Mouse (Mus musculus) kidney, postnatal 0 days (tissue): ENCODE measurements around the gene Acad10. TPM values are rescaled to one million over a fixed set of nuclear protein-coding genes. Genes with fewer than 3 reads are reported as not detected.

Experiments used
- ATAC-seq: fragments of 200-750 bp; cut with Nextera tagmentation; replicated peaks from 2 replicates; pipeline ENCODE4 v1.8.0; 2017; ENCODE audit warnings: low read depth, moderate number of reproducible peaks, moderate TSS enrichment, moderate library complexity; ENCODE audit not compliant: low FRiP score
- DNase-seq: peaks from one replicate; pipeline ENCODE4 v3.0.0-alpha.2; 2016; ENCODE audit warnings: low spot score
- H3K27ac ChIP-seq: fragments of 300-500 bp; sonication (generic); 2 replicates; pipeline ENCODE4 v1.5.1; 2014; ENCODE audit warnings: mild to moderate bottlenecking
- H3K27me3 ChIP-seq: fragments of 300-500 bp; sonication (generic); 2 replicates; pipeline ENCODE4 v1.6.1; 2014; ENCODE audit warnings: low read length, mixed read lengths; ENCODE audit not compliant: insufficient read depth
- H3K36me3 ChIP-seq: fragments of 300-500 bp; sonication (generic); 2 replicates; pipeline ENCODE4 v1.6.1; 2014; ENCODE audit warnings: low read length, mixed read lengths; ENCODE audit not compliant: insufficient read depth
- H3K4me1 ChIP-seq: fragments of 300-500 bp; sonication (generic); replicated peaks from 2 replicates; pipeline ENCODE4 v1.6.1; 2014; ENCODE audit warnings: antibody characterized with exemption, low read length, mixed read lengths; ENCODE audit not compliant: insufficient read depth
- H3K4me2 ChIP-seq: fragments of 300-500 bp; sonication (generic); 2 replicates; pipeline ENCODE4 v1.6.1; 2014; ENCODE audit warnings: mild to moderate bottlenecking, low read length, moderate library complexity, mixed read lengths
- H3K4me3 ChIP-seq: fragments of 300-500 bp; sonication (generic); replicated peaks from 2 replicates; pipeline ENCODE4 v1.5.1; 2014; ENCODE audit warnings: low read depth, low read length
- H3K9ac ChIP-seq: fragments of 300-500 bp; sonication (generic); 2 replicates; pipeline ENCODE4 v1.6.1; 2014; ENCODE audit warnings: low read depth, low read length
- H3K9me3 ChIP-seq: fragments of 300-500 bp; sonication (generic); replicated peaks from 2 replicates; pipeline ENCODE4 v1.6.1; 2016; ENCODE audit warnings: low read length, inconsistent platforms, mixed read lengths
- CTCF ChIP-seq: IDR thresholded peaks from 2 replicates; pipeline ENCODE4 v1.5.1; 2016; ENCODE audit warnings: antibody characterized with exemption, low read depth, mild to moderate bottlenecking, moderate library complexity
- WGBS: fragments of 180-500 bp; shearing (Covaris S2); extraction: QIAGEN DNeasy Blood & Tissue Kit; methylation state at CpG from one replicate; pipeline ENCODE4 v1.1.7; 2014; 5-methylcytosine and 5-hydroxymethylcytosine counted together
- polyA plus RNA-seq: library from polyadenylated mRNA; unstranded; fragments of >200 nt; fragmentation: Nextera tagmentation; extraction: Ambion mirVana; gene quantifications from 2 replicates; pipeline ENCODE4 v1.2.1, GENCODE M21; 2015

The Acad10 gene
- 7.6 and 8.2 TPM in 2 replicates for polyA plus RNA-seq

DNA sequence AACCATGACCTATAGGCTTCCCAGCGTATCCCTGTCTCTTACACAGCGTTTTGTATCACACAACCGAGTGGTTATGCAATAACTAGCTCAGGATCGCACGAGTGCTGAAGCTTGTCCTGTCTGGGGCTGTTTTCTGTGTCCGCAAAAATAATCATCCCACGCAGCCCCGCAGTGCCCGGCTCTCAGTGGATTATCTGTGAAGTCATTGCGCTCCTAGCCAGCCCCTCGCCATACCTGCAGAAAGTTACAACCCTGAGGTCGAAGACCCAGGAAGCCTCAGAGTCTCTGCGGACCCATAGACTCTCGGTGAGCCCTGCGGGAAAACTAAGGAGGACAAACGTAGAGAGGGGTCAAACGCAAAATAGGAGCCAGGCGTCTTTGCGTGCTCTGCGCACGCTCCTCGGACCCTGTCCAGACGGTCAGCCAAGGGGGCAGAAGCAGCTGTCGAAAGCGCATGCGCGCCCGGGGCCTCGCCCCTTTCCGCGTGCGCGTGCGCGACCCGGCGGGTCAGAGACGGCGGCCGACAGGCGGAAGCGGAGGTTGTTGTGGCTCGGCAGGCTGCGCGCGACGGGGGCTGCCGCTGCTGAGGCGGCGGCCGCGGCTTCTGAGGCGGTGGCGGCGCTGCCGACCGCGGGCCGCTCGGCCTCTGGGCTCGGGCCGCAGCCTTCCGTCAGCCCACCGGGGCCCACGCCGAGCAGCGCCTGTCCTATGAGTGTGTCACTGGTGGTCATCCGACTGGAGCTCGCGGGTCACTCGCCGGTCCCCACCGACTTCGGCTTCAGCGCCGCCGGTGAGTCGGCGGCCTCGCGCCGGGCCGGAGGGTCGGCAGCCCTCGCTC lies at the start of gene Acad10, which contains the start of gene Brap:
Acad10 (minus strand) TSS at position 456 of the 838 bp plus-strand sequence.
Brap (plus strand) TSS at position 505 of the 838 bp plus-strand sequence.
- WGBS: under 1% methylated on average over 79 of the region's 85 CpGs
- peak; percentile 77 for ATAC-seq
- no peak for TF ChIP-seq CTCF

GRCm38 (mm10) chr5:121704512-121705248 lies 44.4 kb upstream of the Acad10 start:
- no peak overlapping the region for H3K4me3 ChIP-seq
- H3K27me3 ChIP-seq: no peaks in the 10 kb centered on the region
- no peak for DNase-seq
- H3K9ac ChIP-seq: no peak overlapping the region
- peak overlapping the region; percentile 46 for H3K4me2 ChIP-seq
- no peak for TF ChIP-seq CTCF
- ATAC-seq: no peak
- 11% methylated on average over 20 of the region's 20 CpGs for WGBS
- H3K9me3 ChIP-seq: no peaks in the 10 kb centered on the region
- H3K36me3 ChIP-seq: no peaks in the 10 kb centered on the region
- H3K27ac ChIP-seq: no peak overlapping the region
- H3K4me1 ChIP-seq: peaks cover 4% of the 10 kb centered on the region; the same call in 1 of the 2 replicates

More for the DNA sequence above, at the start of gene Acad10, which contains the start of gene Brap:
- Histone ChIP-seq H3K9ac (peak within 1 kb of the TSS; percentile 96), H3K4me2 (peak within 1 kb of the TSS; percentile 72), H3K27me3 (no peaks in the 10 kb centered on the region), H3K4me1 (peaks cover 11% of the 10 kb centered on the region), H3K27ac (peak within 1 kb of the TSS; percentile 75), H3K4me3 (peak within 1 kb of the TSS; percentile 98), H3K9me3 (no peaks in the 10 kb centered on the region), H3K36me3 (peaks cover 18% of the 10 kb centered on the region; the same call in 1 of the 2 replicates)
- DNase-seq: peak; percentile 95

GRCm38 (mm10) chr5:121703341-121703740 lies 43.0 kb upstream of the Acad10 start:
- no peak overlapping the region for H3K4me3 ChIP-seq
- no peaks in the 10 kb centered on the region for H3K27me3 ChIP-seq
- no peaks in the 10 kb centered on the region for H3K36me3 ChIP-seq
- no peak for DNase-seq
- no peak overlapping the region for H3K4me2 ChIP-seq
- no peak overlapping the region for H3K9ac ChIP-seq
- H3K9me3 ChIP-seq: no peaks in the 10 kb centered on the region
- TF ChIP-seq CTCF: no peak
- no peak overlapping the region for H3K27ac ChIP-seq
- peaks cover 4% of the 10 kb centered on the region; the same call in 1 of the 2 replicates for H3K4me1 ChIP-seq
- no peak for ATAC-seq
- WGBS: 42% methylated on average over 1 of the region's 1 CpGs

DNA sequence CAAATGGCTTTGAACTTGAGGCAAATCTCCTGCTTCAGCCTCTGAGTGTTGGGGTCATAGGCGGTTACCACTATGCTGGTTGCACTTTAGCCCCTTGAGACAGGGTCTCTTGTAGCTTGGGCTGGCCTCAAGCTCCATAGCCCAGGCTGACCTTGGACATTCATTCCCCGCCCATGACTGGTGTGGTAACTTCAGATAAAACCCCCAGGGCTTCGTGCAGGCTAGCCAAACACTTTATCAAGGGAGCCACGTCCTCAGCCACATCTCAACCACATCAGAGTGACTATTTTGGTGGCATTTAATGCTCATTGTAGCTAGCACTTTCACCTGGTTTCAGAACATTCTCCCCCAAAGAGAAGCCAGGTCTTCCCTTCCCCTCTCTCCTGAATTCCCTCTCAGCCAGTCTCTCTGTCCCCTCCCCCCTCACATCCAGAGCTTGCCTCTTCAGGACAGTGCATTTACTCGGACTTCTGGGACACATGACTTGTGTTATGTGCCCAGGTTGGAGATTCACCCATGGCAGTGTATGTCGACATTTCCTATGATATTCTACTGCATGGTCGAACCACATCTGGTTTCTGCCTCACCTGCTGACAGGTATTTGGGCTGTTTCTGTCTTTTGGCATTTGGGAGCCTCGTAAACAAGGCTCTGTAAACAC lies 40.9 kb upstream of the Acad10 start:
- 61% methylated on average over 8 of the region's 8 CpGs for WGBS
- H3K4me1 ChIP-seq: peaks cover 4% of the 10 kb centered on the region; the same call in 1 of the 2 replicates
- H3K9ac ChIP-seq: no peak overlapping the region
- H3K27me3 ChIP-seq: no peaks in the 10 kb centered on the region
- H3K9me3 ChIP-seq: no peaks in the 10 kb centered on the region
- H3K4me2 ChIP-seq: no peak overlapping the region
- no peak overlapping the region for H3K27ac ChIP-seq
- H3K36me3 ChIP-seq: no peaks in the 10 kb centered on the region
- no peak for DNase-seq
- no peak for ATAC-seq
- TF ChIP-seq CTCF: no peak
- H3K4me3 ChIP-seq: no peak overlapping the region

DNA sequence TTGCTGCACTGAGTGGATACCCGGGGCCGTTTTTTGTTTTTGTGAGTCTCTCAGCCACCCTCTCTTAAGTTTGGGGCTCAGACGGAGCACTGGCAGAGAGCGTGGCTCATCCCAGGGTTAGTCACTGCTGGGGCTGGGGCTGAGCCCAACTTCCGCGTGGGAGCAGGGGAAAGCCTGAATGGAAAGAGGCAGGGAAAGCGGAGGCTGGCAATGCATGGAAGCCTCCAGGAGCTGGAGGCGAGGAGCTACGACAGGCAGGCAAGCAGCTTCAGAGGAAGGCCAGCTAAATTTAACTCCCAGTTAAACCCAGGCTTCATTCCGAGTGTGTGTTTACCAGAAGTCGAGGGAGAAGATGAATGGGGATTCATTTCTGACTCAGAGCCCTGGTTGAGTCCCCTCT lies 40.2 kb upstream of the Acad10 start:
- Histone ChIP-seq H3K9ac (0 out of 2 replicates have a peak overlapping the region, but pooled peaks have one; percentile 23), H3K27ac (no peak overlapping the region), H3K36me3 (no peaks in the 10 kb centered on the region), H3K4me3 (no peak overlapping the region), H3K4me1 (peaks cover 4% of the 10 kb centered on the region; the same call in 1 of the 2 replicates), H3K9me3 (no peaks in the 10 kb centered on the region), H3K4me2 (peak overlapping the region; percentile 34; the same call in 1 of the 2 replicates), H3K27me3 (no peaks in the 10 kb centered on the region)
- DNase-seq (no peak), ATAC-seq (no peak)
- 17% methylated on average over 11 of the region's 11 CpGs for WGBS
- TF ChIP-seq CTCF: no peak

DNA sequence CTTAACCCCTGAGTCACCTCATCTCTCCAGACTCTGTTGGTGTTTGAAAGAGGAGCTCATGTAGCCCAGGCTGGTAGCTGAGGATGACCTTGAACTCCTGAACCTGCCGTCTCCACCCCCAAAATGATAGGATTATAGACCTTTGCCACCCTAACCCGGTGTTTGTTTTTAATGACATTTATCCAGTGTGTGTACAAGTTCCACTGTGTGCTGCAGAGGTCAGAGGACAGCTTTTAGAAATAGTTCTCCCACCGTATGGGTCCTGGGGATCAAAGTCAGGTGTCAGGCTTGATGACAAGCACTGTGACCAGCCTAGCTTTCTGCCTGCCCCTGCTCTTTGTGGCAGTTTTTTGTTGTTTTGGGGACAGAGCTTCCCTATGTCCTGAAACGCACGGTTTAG lies 39.6 kb upstream of the Acad10 start:
- H3K4me3 ChIP-seq: no peak overlapping the region
- no peak for TF ChIP-seq CTCF
- H3K4me1 ChIP-seq: peaks cover 4% of the 10 kb centered on the region; the same call in 1 of the 2 replicates
- no peaks in the 10 kb centered on the region for H3K27me3 ChIP-seq
- H3K36me3 ChIP-seq: no peaks in the 10 kb centered on the region
- ATAC-seq: no peak
- no peak overlapping the region for H3K27ac ChIP-seq
- H3K9ac ChIP-seq: no peak overlapping the region
- H3K4me2 ChIP-seq: no peak overlapping the region
- no peak for DNase-seq
- H3K9me3 ChIP-seq: no peaks in the 10 kb centered on the region
- 42% methylated on average over 5 of the region's 5 CpGs for WGBS
